23 mouse cellular contexts compared by ENCODE assay signal in genomic region chr10:98343827-98344226, GRCm38 (mm10).
DNase-seq lines count a peak whose midpoint lies in the region; ATAC-seq and TF ChIP-seq lines count a peak whose summit lies in the region.
"Had no signal": no experiment of that assay in that cellular context is flagged by ENCODE, and none has a peak within 500 bp of the region (broad histone marks: within the 10 kb centered on the region; RNA-seq: fewer than 3 reads in every experiment).

No protein-coding gene starts in this region.

- peak overlapping the region; percentile 32; the same call in 1 of the 2 replicates for H3K27ac ChIP-seq in left cerebral cortex, adult 2 months
- H3K27ac ChIP-seq: hindbrain, embryonic 15.5 days; intestine, embryonic 15.5 days; layer of hippocampus, adult 2 months; midbrain, embryonic 10.5 days; neural tube, embryonic 13.5 days; stomach, postnatal 0 days had no signal

- H3K4me3 ChIP-seq in left cerebral cortex, adult 2 months: no peak overlapping the region
- H3K4me3 ChIP-seq: hindbrain, embryonic 15.5 days; intestine, embryonic 15.5 days; layer of hippocampus, adult 2 months; midbrain, embryonic 10.5 days; myocyte; neural tube, embryonic 13.5 days had no signal

- no peak for TF ChIP-seq CTCF in left cerebral cortex, adult 2 months (IDR thresholded peaks at IDR 0.05)

- intact Hi-C loops in heart, postnatal 25 days (cut with DNase I): no loop called here
- intact Hi-C loops in left cerebral cortex, adult 2 months (cut with DNase I): no loop called here
- intact Hi-C loops in left cerebral cortex, postnatal 14 days (cut with DNase I): no loop called here

- peak; percentile 98 for ATAC-seq in frontal cortex, adult (ENCODE audit: low TSS enrichment)
- ATAC-seq: forebrain, postnatal 0 days; intestine, embryonic 15.5 days; midbrain, embryonic 16.5 days had no signal

- DNase-seq in frontal cortex, postnatal 10 days (ENCODE audit: low spot score in 2 of 2): no peak
- peak; percentile 36 for DNase-seq in heart, adult 8-10 months (ENCODE audit: low spot score)
- DNase-seq in heart, postnatal 25 days (ENCODE audit: low spot score): no peak
- DNase-seq in left cerebral cortex, adult 2 months (ENCODE audit: extremely low spot score in 1 of 2, low spot score in 2 of 2): no peak
- no peak for DNase-seq in left cerebral cortex, postnatal 14 days (ENCODE audit: low spot score in 2 of 2)
- DNase-seq in skeletal muscle tissue, adult 2 months (ENCODE audit: low read depth, low spot score): peak; percentile 16
- no peak for DNase-seq in cerebellum, adult 9-11 months
- DNase-seq: adrenal gland, postnatal 14 days; cerebellum, adult 8-10 months; forebrain, postnatal 0 days; gastrocnemius, postnatal 14 days; kidney, adult 8-10 months; kidney, postnatal 14 days; retina, postnatal 1 day had no signal

Comparison
In these comparisons a context has a peak if more than half of its experiments do, and no peak if none do; other contexts are left out.
1. DNase-seq: peak in heart, adult 8-10 months (single experiment) and skeletal muscle tissue, adult 2 months (single experiment); none in frontal cortex, postnatal 10 days (0 of 2), heart, postnatal 25 days (single experiment), left cerebral cortex, adult 2 months (0 of 2), left cerebral cortex, postnatal 14 days (0 of 2) and cerebellum, adult 9-11 months (single experiment).